Mouse (Mus musculus) thymus, adult 2 months (tissue): ENCODE measurements around the gene Irx4. TPM values are rescaled to one million over a fixed set of nuclear protein-coding genes. Genes with fewer than 3 reads are reported as not detected.

Experiments
- DNase-seq: peaks from one replicate; pipeline ENCODE4 v3.0.0; 2021
- H3K27ac ChIP-seq: fragments of 200-500 bp; 2 replicates; pipeline ENCODE4 v1.5.1; 2012; ENCODE audit warnings: low read length, control low read depth; ENCODE audit not compliant: control insufficient read depth, insufficient read depth
- H3K27me3 ChIP-seq: fragments of 200-500 bp; 2 replicates; pipeline ENCODE4 v1.6.1; 2012; ENCODE audit warnings: mild to moderate bottlenecking, low read length, moderate library complexity, mixed read lengths; ENCODE audit not compliant: control insufficient read depth, insufficient read depth
- H3K36me3 ChIP-seq: fragments of 200-500 bp; 2 replicates; pipeline ENCODE4 v1.6.1; 2012; ENCODE audit warnings: mild to moderate bottlenecking, low read length, moderate library complexity; ENCODE audit not compliant: control insufficient read depth, insufficient read depth
- H3K4me1 ChIP-seq: fragments of 200-500 bp; replicated peaks from 2 replicates; pipeline ENCODE4 v1.6.1; 2012; ENCODE audit warnings: low read length; ENCODE audit not compliant: control insufficient read depth, insufficient read depth
- H3K4me3 ChIP-seq: fragments of 200-500 bp; 2 replicates; pipeline ENCODE4 v1.5.1; 2012; ENCODE audit warnings: mild to moderate bottlenecking, low read length, control low read depth, moderate library complexity; ENCODE audit not compliant: control insufficient read depth, insufficient read depth
- CTCF ChIP-seq: fragments of 200-500 bp; IDR thresholded peaks from 2 replicates; pipeline ENCODE4 v1.5.1; 2012; ENCODE audit warnings: mild to moderate bottlenecking, control low read depth, low read length, moderate library complexity, borderline replicate concordance; ENCODE audit not compliant: control insufficient read depth, poor library complexity, insufficient read depth; ENCODE audit errors: extremely low read depth
- POLR2A ChIP-seq: fragments of 200-500 bp; IDR thresholded peaks from 2 replicates; pipeline ENCODE4 v1.6.1; 2012; ENCODE audit warnings: mild to moderate bottlenecking, low read length, control low read depth, moderate library complexity; ENCODE audit not compliant: control insufficient read depth, poor library complexity, insufficient read depth; ENCODE audit errors: extremely low read depth
- WGBS: fragments of 180-500 bp; shearing (Covaris S2); methylation state at CpG from one replicate; pipeline ENCODE4 v1.1.7; 2018; 5-methylcytosine and 5-hydroxymethylcytosine counted together
- polyA plus RNA-seq: library from polyadenylated mRNA; depleted of rRNA; stranded (reverse); fragments of >200 nt; gene quantifications from 2 replicates; pipeline ENCODE4 v1.2.3, GENCODE M21; 2012

Irx4 gene
- polyA plus RNA-seq, 1 experiment = 1.5 TPM

DNA sequence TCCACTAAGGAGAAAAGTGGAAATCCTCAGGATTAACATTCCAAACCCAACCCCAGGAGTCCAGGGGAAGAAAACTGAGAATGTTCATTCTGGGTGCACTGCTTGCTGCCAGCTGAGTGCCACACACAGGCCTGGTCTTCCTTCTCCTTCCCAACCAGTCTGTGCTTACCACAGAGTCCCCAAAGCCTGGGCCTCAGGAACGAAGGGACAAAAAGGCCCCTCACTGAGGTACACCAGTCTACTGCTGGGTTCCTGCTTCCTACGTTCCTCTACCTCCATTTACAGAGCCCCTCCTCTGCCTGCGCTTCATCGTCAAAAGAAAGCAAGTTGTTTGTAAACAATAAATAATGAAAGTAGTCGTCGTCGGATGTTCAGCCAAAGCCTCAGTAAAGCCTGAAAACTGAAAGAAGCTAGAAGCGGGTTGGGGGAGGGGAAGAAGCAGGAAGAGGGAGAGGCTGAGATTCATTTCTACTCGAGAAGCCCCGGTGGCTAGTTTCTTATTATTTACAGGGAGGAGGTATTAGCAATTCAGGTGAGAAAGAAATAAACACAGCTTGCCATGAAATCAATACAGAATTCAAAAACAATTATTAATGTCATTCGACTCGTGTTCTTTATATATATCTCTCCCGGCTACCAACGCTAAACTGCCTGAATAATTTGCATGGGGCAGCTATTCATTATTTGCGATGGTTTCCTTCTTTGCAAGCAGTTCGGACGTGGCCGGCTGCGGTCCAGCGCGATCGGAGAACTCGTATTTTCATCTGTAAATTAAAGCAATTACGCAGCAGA, 2.3 kb downstream of the Irx4 start:
- Histone ChIP-seq H3K4me3 (no peak overlapping the region), H3K27me3 (peaks cover 15% of the 10 kb centered on the region; the same call in 1 of the 2 replicates)
- WGBS = 5% methylated on average over 24 of the region's 24 CpGs

GRCm38 (mm10) chr13:73263128-73263971, 3.1 kb downstream of the Irx4 start:
- Histone ChIP-seq H3K4me1 (no peaks in the 10 kb centered on the region), H3K4me3 (no peak overlapping the region), H3K27me3 (peaks cover 23% of the 10 kb centered on the region; the same call in 1 of the 2 replicates), H3K27ac (no peak overlapping the region), H3K36me3 (no peaks in the 10 kb centered on the region)
- no peak for DNase-seq
- WGBS = 6% methylated on average over 40 of the region's 40 CpGs
- TF ChIP-seq POLR2A (no peak), CTCF (no peak)

More for the DNA sequence above, 2.3 kb downstream of the Irx4 start:
- TF ChIP-seq POLR2A (no peak), CTCF (no peak)
- Histone ChIP-seq H3K4me1 (no peaks in the 10 kb centered on the region), H3K27ac (no peak overlapping the region), H3K36me3 (no peaks in the 10 kb centered on the region)
- DNase-seq = no peak

GRCm38 (mm10) chr13:73264166-73264735, 4.0 kb downstream of the Irx4 start:
- WGBS = 7% methylated on average over 29 of the region's 29 CpGs
- Histone ChIP-seq H3K27me3 (peaks cover 30% of the 10 kb centered on the region), H3K27ac (no peak overlapping the region), H3K4me1 (no peaks in the 10 kb centered on the region), H3K4me3 (no peak overlapping the region), H3K36me3 (no peaks in the 10 kb centered on the region)
- TF ChIP-seq CTCF = no peak
- TF ChIP-seq POLR2A = no peak
- DNase-seq = no peak

DNA sequence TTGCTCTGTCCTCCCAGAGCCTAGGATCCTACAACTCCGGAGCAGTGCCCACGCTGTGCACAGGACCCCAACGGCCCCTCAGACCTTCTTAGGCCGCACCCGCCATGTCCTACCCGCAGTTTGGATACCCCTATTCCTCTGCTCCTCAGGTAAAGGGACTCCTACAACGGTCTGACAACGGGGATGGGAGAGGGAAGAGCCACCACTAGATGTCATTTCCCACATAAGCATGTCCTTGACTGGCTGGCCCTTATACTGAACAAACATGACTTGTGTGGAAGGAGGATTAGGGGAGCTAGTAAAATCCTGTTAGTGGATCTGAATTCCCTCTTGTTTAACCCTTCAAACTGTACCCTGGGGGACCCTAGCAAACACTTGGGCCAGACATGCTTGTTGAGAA, 4.6 kb downstream of the Irx4 start:
- DNase-seq = no peak
- Histone ChIP-seq H3K4me1 (no peaks in the 10 kb centered on the region), H3K4me3 (no peak overlapping the region), H3K36me3 (no peaks in the 10 kb centered on the region), H3K27me3 (peaks cover 31% of the 10 kb centered on the region), H3K27ac (no peak overlapping the region)
- TF ChIP-seq CTCF = no peak
- TF ChIP-seq POLR2A = no peak
- WGBS = 29% methylated on average over 8 of the region's 8 CpGs

- DNase-seq = no peak
- no peaks in the 10 kb centered on the region for H3K4me1 ChIP-seq
- 4% methylated on average over 28 of the region's 28 CpGs for WGBS
- H3K36me3 ChIP-seq = no peaks in the 10 kb centered on the region
- peaks cover 31% of the 10 kb centered on the region for H3K27me3 ChIP-seq
- H3K4me3 ChIP-seq = no peak overlapping the region
- TF ChIP-seq POLR2A = no peak
- no peak for TF ChIP-seq CTCF
- H3K27ac ChIP-seq = no peak overlapping the region
Observed at GRCm38 (mm10) chr13:73265442-73265841, 5.2 kb downstream of the Irx4 start.

DNA sequence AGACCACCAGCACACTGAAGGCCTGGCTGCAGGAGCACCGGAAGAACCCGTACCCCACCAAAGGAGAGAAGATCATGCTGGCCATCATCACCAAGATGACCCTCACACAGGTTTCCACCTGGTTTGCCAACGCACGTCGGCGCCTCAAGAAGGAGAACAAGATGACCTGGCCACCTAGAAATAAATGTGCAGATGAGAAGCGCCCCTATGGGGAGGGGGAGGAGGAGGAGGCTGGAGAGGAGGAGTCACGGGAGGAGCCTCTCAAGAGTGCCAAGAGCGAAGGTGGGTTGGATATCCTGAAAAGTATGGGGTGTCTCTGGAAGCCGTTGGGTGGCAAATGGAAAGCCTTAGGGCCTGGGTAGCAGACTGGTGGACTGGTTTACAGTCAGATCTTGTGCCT, 7.3 kb downstream of the Irx4 start:
- no peaks in the 10 kb centered on the region for H3K36me3 ChIP-seq
- TF ChIP-seq CTCF (no peak), POLR2A (no peak)
- H3K4me3 ChIP-seq = no peak overlapping the region
- 8% methylated on average over 10 of the region's 10 CpGs for WGBS
- H3K27me3 ChIP-seq = peaks cover 34% of the 10 kb centered on the region
- H3K4me1 ChIP-seq = no peaks in the 10 kb centered on the region
- H3K27ac ChIP-seq = no peak overlapping the region
- no peak for DNase-seq
